Mouse (Mus musculus) CH12.LX (cell line): Measurements from ENCODE around the gene Ptp4a2. TPM values are rescaled to one million over a fixed set of nuclear protein-coding genes. Genes with fewer than 3 reads are reported as not detected.
"Not testable (repeated sequence)": the region's sequence is repeated elsewhere in the genome, so short reads cannot be mapped to it uniquely, and the experiment has no call there.

Experiments
- DNase-seq: peaks from one replicate; pipeline ENCODE4 v3.0.0-alpha.2; 2013; ENCODE audit errors: extremely low read depth
- H3K27ac ChIP-seq: 2 replicates; pipeline ENCODE4 v1.5.1; 2012; ENCODE audit warnings: low read depth, mild to moderate bottlenecking, control low read depth, moderate library complexity; ENCODE audit not compliant: insufficient read depth
- H3K27me3 ChIP-seq: replicated peaks from 2 replicates; pipeline ENCODE3; 2012; ENCODE audit warnings: inconsistent platforms
- H3K36me3 ChIP-seq, 2 experiments: replicated peaks in 1 of 2; 2 replicates each; pipeline versions ENCODE3 to v1.6.1; 2012; ENCODE audit warnings: inconsistent platforms in 1 of 2, low read length in 1 of 2, mild to moderate bottlenecking in 1 of 2, mixed read lengths in 1 of 2, moderate library complexity in 1 of 2; ENCODE audit not compliant: control insufficient read depth in 1 of 2, insufficient read depth in 1 of 2
- H3K4me1 ChIP-seq, 2 experiments: 2 replicates each; pipeline ENCODE4 v1.6.1; 2012; ENCODE audit warnings: inconsistent platforms in 1 of 2, moderate library complexity in 1 of 2; ENCODE audit not compliant: insufficient read depth in 2 of 2, control insufficient read depth in 1 of 2
- H3K4me2 ChIP-seq: 2 replicates; pipeline ENCODE4 v1.6.1; 2012; ENCODE audit warnings: low read depth, mild to moderate bottlenecking, control low read depth; ENCODE audit not compliant: poor library complexity, insufficient read depth, severe bottlenecking
- H3K4me3 ChIP-seq, 3 experiments: fragments of 150-350 bp in 1 of 3; sonication (generic) in 1 of 3; replicated peaks in 1 of 3; 2 replicates each; pipeline versions ENCODE3 to v1.5.1; 2011 to 2012; ENCODE audit warnings: low read depth in 2 of 3, low read length in 2 of 3, mild to moderate bottlenecking in 2 of 3, moderate library complexity in 2 of 3, control low read depth in 1 of 3, improper control_type of control experiment in 1 of 3, inconsistent platforms in 1 of 3, mixed read lengths in 1 of 3; ENCODE audit not compliant: poor library complexity in 1 of 3
- H3K79me2 ChIP-seq: replicated peaks from 2 replicates; pipeline ENCODE4 v1.6.1; 2012; ENCODE audit warnings: mild to moderate bottlenecking, moderate library complexity; ENCODE audit not compliant: control insufficient read depth, poor library complexity, insufficient read depth, severe bottlenecking; ENCODE audit errors: extremely low read depth
- H3K9ac ChIP-seq: 2 replicates; pipeline ENCODE4 v1.6.1; 2012; ENCODE audit warnings: low read depth, mild to moderate bottlenecking, control low read depth, moderate library complexity; ENCODE audit not compliant: insufficient read depth
- H3K9me3 ChIP-seq: replicated peaks from 2 replicates; pipeline ENCODE3; 2012; ENCODE audit warnings: low read length, inconsistent platforms, mixed read lengths
- dilution Hi-C: fragments of 300-500 bp; cut with MboI; formaldehyde crosslinking; loops from 2 replicates; pipeline ENCODE4 v1.14.3; 2020; ENCODE audit warnings: low sequenced_read_pairs; ENCODE audit not compliant: extremely low pct_unique_long_range_greater_than_20kb, extremely low pct_ligation_motif_present
- in situ Hi-C: fragments of 300-500 bp; cut with MboI; formaldehyde crosslinking; loops from 3 replicates; pipeline ENCODE4 v1.14.3; 2019; ENCODE audit warnings: low sequenced_read_pairs, low pct_ligation_motif_present, low pct_unique_long_range_greater_than_20kb, mixed read lengths
- polyA plus RNA-seq: library from polyadenylated mRNA; unstranded; fragments of >175 nt; gene quantifications from 2 replicates; pipeline ENCODE4 v1.2.1, GENCODE M21; 2012; ENCODE audit warnings: low read depth; ENCODE audit not compliant: insufficient read length
- total RNA-seq, 2 experiments: library from RNA; depleted of rRNA; stranded (reverse); fragments of 300-350 nt in 1 of 2; fragments of >200 nt in 1 of 2; gene quantifications; 2 replicates each; pipeline ENCODE4 v1.2.3; 2012 to 2014

The Ptp4a2 gene
- total and polyA plus RNA-seq, 3 experiments, result 113 to 415 (median 327) TPM

DNA sequence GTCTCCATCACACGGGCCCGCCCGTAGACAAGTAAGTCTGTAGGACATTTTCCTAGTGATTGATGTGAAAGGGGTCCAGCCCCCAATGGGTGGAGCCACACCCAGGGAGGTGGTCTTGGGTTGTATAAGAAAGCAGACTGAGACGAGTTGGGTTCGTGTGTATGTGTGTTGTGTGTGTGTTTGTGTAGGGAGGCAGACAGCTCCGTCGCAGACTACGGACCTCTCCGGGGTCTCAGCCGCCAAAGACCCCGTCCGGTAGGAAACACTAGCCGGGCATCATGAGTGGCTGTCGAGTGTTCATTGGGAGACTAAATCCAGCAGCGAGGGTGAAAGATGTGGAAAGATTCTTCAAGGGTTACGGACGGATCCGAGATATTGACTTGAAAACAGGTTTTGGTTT is 87.8 kb downstream of the Ptp4a2 start:
- H3K4me1 ChIP-seq, H3K4me2 ChIP-seq, H3K27ac ChIP-seq, H3K79me2 ChIP-seq, dilution Hi-C loops, H3K4me3 ChIP-seq, H3K9me3 ChIP-seq, in situ Hi-C loops, H3K27me3 ChIP-seq, H3K9ac ChIP-seq, H3K36me3 ChIP-seq, DNase-seq: not testable (repeated sequence)

Other genes with a start within 250 kb of the Ptp4a2 start
- 67.2 and 80.9 TPM in 2 replicates for gene Lck, start 237.6 kb upstream of the Ptp4a2 start, total RNA-seq (2012; rRNA removed)
- 64.6 and 70.0 TPM in 2 replicates for gene Lck, start 237.6 kb upstream of the Ptp4a2 start, total RNA-seq (2014; rRNA removed)
- gene Lck, start 237.6 kb upstream of the Ptp4a2 start, polyA plus RNA-seq, result 138 and 177 TPM in 2 replicates
- 1.1 and 1.4 TPM in 2 replicates for gene Fam167b, start 232.7 kb upstream of the Ptp4a2 start, total RNA-seq (2012; rRNA removed)
- gene Fam167b, start 232.7 kb upstream of the Ptp4a2 start, total RNA-seq (2014; rRNA removed), result 0.49 TPM in 1 of 2 replicates, not detected in the other
- gene Fam167b, start 232.7 kb upstream of the Ptp4a2 start, polyA plus RNA-seq, result 0.82 and 1.2 TPM in 2 replicates
- 667 and 673 TPM in 2 replicates for gene Eif3i, start 210.6 kb upstream of the Ptp4a2 start, total RNA-seq (2012; rRNA removed)
- 702 and 753 TPM in 2 replicates for gene Eif3i, start 210.6 kb upstream of the Ptp4a2 start, total RNA-seq (2014; rRNA removed)
- gene Eif3i, start 210.6 kb upstream of the Ptp4a2 start, polyA plus RNA-seq, result 418 and 446 TPM in 2 replicates
- gene Tmem234, start 210.6 kb upstream of the Ptp4a2 start, total RNA-seq (2012; rRNA removed), result 111 and 121 TPM in 2 replicates
- 97.6 and 104 TPM in 2 replicates for gene Tmem234, start 210.6 kb upstream of the Ptp4a2 start, total RNA-seq (2014; rRNA removed)
- gene Tmem234, start 210.6 kb upstream of the Ptp4a2 start, polyA plus RNA-seq, result 112 and 113 TPM in 2 replicates
- gene Dcdc2b, start 197.0 kb upstream of the Ptp4a2 start, total RNA-seq (2012; rRNA removed), result 0.59 and 1.6 TPM in 2 replicates
- gene Dcdc2b, start 197.0 kb upstream of the Ptp4a2 start, total RNA-seq (2014; rRNA removed), result not detected in 2 replicates
- gene Dcdc2b, start 197.0 kb upstream of the Ptp4a2 start, polyA plus RNA-seq, result 0.66 and 1.1 TPM in 2 replicates
- 24.3 and 27.0 TPM in 2 replicates for gene Iqcc, start 192.1 kb upstream of the Ptp4a2 start, total RNA-seq (2012; rRNA removed)
- gene Iqcc, start 192.1 kb upstream of the Ptp4a2 start, total RNA-seq (2014; rRNA removed), result 15.9 and 18.4 TPM in 2 replicates
- 13.5 and 14.1 TPM in 2 replicates for gene Iqcc, start 192.1 kb upstream of the Ptp4a2 start, polyA plus RNA-seq
- 24.0 and 24.2 TPM in 2 replicates for gene Ccdc28b, start 187.3 kb upstream of the Ptp4a2 start, total RNA-seq (2012; rRNA removed)
- 27.3 and 35.5 TPM in 2 replicates for gene Ccdc28b, start 187.3 kb upstream of the Ptp4a2 start, total RNA-seq (2014; rRNA removed)
- 26.6 and 28.0 TPM in 2 replicates for gene Ccdc28b, start 187.3 kb upstream of the Ptp4a2 start, polyA plus RNA-seq
- gene Txlna, start 170.2 kb upstream of the Ptp4a2 start, total RNA-seq (2012; rRNA removed), result 51.8 and 68.2 TPM in 2 replicates
- 50.0 and 52.2 TPM in 2 replicates for gene Txlna, start 170.2 kb upstream of the Ptp4a2 start, total RNA-seq (2014; rRNA removed)
- 64.7 and 103 TPM in 2 replicates for gene Txlna, start 170.2 kb upstream of the Ptp4a2 start, polyA plus RNA-seq
- 17.3 and 23.9 TPM in 2 replicates for gene Kpna6, start 138.5 kb upstream of the Ptp4a2 start, total RNA-seq (2012; rRNA removed)
- gene Kpna6, start 138.5 kb upstream of the Ptp4a2 start, total RNA-seq (2014; rRNA removed), result 19.6 and 22.4 TPM in 2 replicates
- 25.8 and 26.4 TPM in 2 replicates for gene Kpna6, start 138.5 kb upstream of the Ptp4a2 start, polyA plus RNA-seq
- 11.3 and 11.9 TPM in 2 replicates for gene Tmem39b, start 114.4 kb upstream of the Ptp4a2 start, total RNA-seq (2012; rRNA removed)
- gene Tmem39b, start 114.4 kb upstream of the Ptp4a2 start, total RNA-seq (2014; rRNA removed), result 13.9 and 14.6 TPM in 2 replicates
- gene Tmem39b, start 114.4 kb upstream of the Ptp4a2 start, polyA plus RNA-seq, result 33.5 and 37.7 TPM in 2 replicates
- gene Khdrbs1, start 68.9 kb upstream of the Ptp4a2 start, total RNA-seq (2012; rRNA removed), result 58.6 and 65.9 TPM in 2 replicates
- 67.4 and 79.0 TPM in 2 replicates for gene Khdrbs1, start 68.9 kb upstream of the Ptp4a2 start, total RNA-seq (2014; rRNA removed)
- 125 TPM in 2 replicates for gene Khdrbs1, start 68.9 kb upstream of the Ptp4a2 start, polyA plus RNA-seq
- 0.04 TPM in 2 replicates for gene Spocd1, start 118.0 kb downstream of the Ptp4a2 start, total RNA-seq (2012; rRNA removed)
- gene Spocd1, start 118.0 kb downstream of the Ptp4a2 start, total RNA-seq (2014; rRNA removed), result 0.07 TPM in 1 of 2 replicates, not detected in the other
- gene Spocd1, start 118.0 kb downstream of the Ptp4a2 start, polyA plus RNA-seq, result 0.08 TPM in 1 of 2 replicates, not detected in the other
- gene Adgrb2, start 173.7 kb downstream of the Ptp4a2 start, total RNA-seq (2012; rRNA removed), result 0.04 and 0.08 TPM in 2 replicates
- gene Adgrb2, start 173.7 kb downstream of the Ptp4a2 start, total RNA-seq (2014; rRNA removed), result not detected in 2 replicates
- not detected in 2 replicates for gene Adgrb2, start 173.7 kb downstream of the Ptp4a2 start, polyA plus RNA-seq
- gene Col16a1, start 236.6 kb downstream of the Ptp4a2 start, total RNA-seq (2012; rRNA removed), result 0.13 TPM in 1 of 2 replicates, not detected in the other
- not detected in 2 replicates for gene Col16a1, start 236.6 kb downstream of the Ptp4a2 start, total RNA-seq (2014; rRNA removed)
- not detected in 2 replicates for gene Col16a1, start 236.6 kb downstream of the Ptp4a2 start, polyA plus RNA-seq